Mouse (Mus musculus) myocyte (in vitro differentiated cells): Measurements from ENCODE around the gene Cmtm4. TPM values are rescaled to one million over a fixed set of nuclear protein-coding genes. Genes with fewer than 3 reads are reported as not detected.

Experiments used
- H3K27me3 ChIP-seq: one replicate; pipeline ENCODE4 v1.6.1; 2011; ENCODE audit not compliant: control insufficient read depth, insufficient read depth, insufficient read length
- H3K36me3 ChIP-seq: one replicate; pipeline ENCODE4 v1.6.1; 2011; ENCODE audit not compliant: control insufficient read depth, insufficient read depth
- H3K4me2 ChIP-seq: one replicate; pipeline ENCODE4 v1.6.1; 2011; ENCODE audit warnings: low read depth, control low read depth
- H3K4me3 ChIP-seq: one replicate; pipeline ENCODE4 v1.5.1; 2011; ENCODE audit warnings: mild to moderate bottlenecking, control low read depth, moderate library complexity
- H3K79me2 ChIP-seq: one replicate; pipeline ENCODE4 v1.6.1; 2011; ENCODE audit not compliant: control insufficient read depth, insufficient read depth
- H3ac ChIP-seq: one replicate; pipeline ENCODE4 v1.6.1; 2011; ENCODE audit not compliant: control insufficient read depth, insufficient read length
- CEBPB ChIP-seq: IDR thresholded peaks from 2 replicates; pipeline ENCODE4 v1.6.1; 2011; ENCODE audit warnings: mild to moderate bottlenecking, moderate library complexity; ENCODE audit not compliant: poor library complexity, insufficient read depth, severe bottlenecking
- E2F4 ChIP-seq: IDR thresholded peaks from one replicate; pipeline ENCODE4 v1.6.1; 2011; ENCODE audit warnings: mild to moderate bottlenecking, control low read depth, moderate library complexity; ENCODE audit not compliant: insufficient read depth
- MAX ChIP-seq: IDR thresholded peaks from one replicate; pipeline ENCODE4 v1.6.1; 2011; ENCODE audit warnings: low read depth, mild to moderate bottlenecking, control low read depth
- MYOD1 ChIP-seq, 3 experiments: IDR thresholded peaks; one replicate each; pipeline ENCODE4 v1.6.1; 2011; ENCODE audit warnings: control low read depth in 2 of 3, low read depth in 2 of 3, mild to moderate bottlenecking in 2 of 3, moderate library complexity in 1 of 3; ENCODE audit not compliant: insufficient read length in 2 of 3, control insufficient read depth in 1 of 3
- MYOG ChIP-seq, 3 experiments: IDR thresholded peaks; one replicate each; pipeline ENCODE4 v1.6.1; 2011; ENCODE audit warnings: control low read depth in 2 of 3, low read depth in 2 of 3, mild to moderate bottlenecking in 2 of 3; ENCODE audit not compliant: insufficient read length in 2 of 3, control insufficient read depth in 1 of 3, insufficient read depth in 1 of 3
- POLR2A ChIP-seq: IDR thresholded peaks from one replicate; pipeline ENCODE4 v1.6.1; 2011; ENCODE audit warnings: low read depth, mild to moderate bottlenecking, control low read depth, moderate library complexity; ENCODE audit not compliant: insufficient read length
- POLR2AphosphoS2 ChIP-seq: IDR thresholded peaks from one replicate; pipeline ENCODE4 v1.6.1; 2011; ENCODE audit warnings: low read depth, control low read depth; ENCODE audit not compliant: insufficient read length
- REST ChIP-seq: IDR thresholded peaks from one replicate; pipeline ENCODE4 v1.6.1; 2011; ENCODE audit warnings: mild to moderate bottlenecking, control low read depth, moderate library complexity; ENCODE audit not compliant: insufficient read depth, insufficient read length
- SRF ChIP-seq: IDR thresholded peaks from one replicate; pipeline ENCODE4 v1.6.1; 2011; ENCODE audit warnings: low read depth; ENCODE audit not compliant: control insufficient read depth, insufficient read length
- TCF12 ChIP-seq: IDR thresholded peaks from one replicate; pipeline ENCODE4 v1.6.1; 2011; ENCODE audit warnings: mild to moderate bottlenecking, control low read depth; ENCODE audit not compliant: poor library complexity, insufficient read depth, severe bottlenecking
- TCF3 ChIP-seq: IDR thresholded peaks from one replicate; pipeline ENCODE4 v1.6.1; 2011; ENCODE audit warnings: low read depth, control low read depth; ENCODE audit not compliant: insufficient read length
- USF1 ChIP-seq: IDR thresholded peaks from one replicate; pipeline ENCODE4 v1.6.1; 2011; ENCODE audit warnings: low read depth, mild to moderate bottlenecking, control low read depth, moderate library complexity
- polyA plus RNA-seq: library from polyadenylated mRNA; unstranded; fragments of >200 nt; fragmentation: generic; extraction: Trizol; gene quantifications from one replicate; pipeline ENCODE4 v1.2.1, GENCODE M21; 2012; ENCODE audit warnings: missing spikeins

The Cmtm4 gene
- polyA plus RNA-seq, 1 experiment, result 5.5 TPM

DNA sequence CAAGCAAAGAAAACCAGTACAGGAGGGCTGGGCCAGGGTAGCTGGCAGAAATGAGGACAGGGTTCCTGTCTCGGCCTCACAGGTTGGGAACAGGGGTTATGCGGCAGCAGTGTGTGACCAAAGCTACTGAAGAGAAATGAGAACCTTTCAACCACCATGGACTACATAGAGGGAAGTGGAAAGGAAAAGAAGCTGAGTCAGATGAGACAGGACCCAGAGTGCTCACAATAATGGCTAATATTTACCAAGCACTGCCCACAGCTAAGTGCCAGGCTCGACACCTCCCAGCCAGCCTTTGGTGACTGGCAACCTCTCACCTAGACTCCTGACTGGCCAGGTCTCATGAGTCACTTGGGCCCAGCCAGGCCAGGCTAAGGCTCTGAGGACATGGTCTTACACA lies 11.6 kb downstream of the Cmtm4 start:
- Histone ChIP-seq H3K4me2 (no peak overlapping the region), H3K27me3 (no peaks in the 10 kb centered on the region), H3K79me2 (peaks cover 9% of the 10 kb centered on the region), H3ac (no peak overlapping the region), H3K36me3 (no peaks in the 10 kb centered on the region), H3K4me3 (no peak overlapping the region)
- no peak for TF ChIP-seq REST
- TF ChIP-seq MAX, result no peak
- TF ChIP-seq SRF, result no peak
- no peak for TF ChIP-seq MYOD1 (IDR thresholded peaks at IDR 0.05; ENCODE audit: control insufficient read depth in 1 of 3, insufficient read length in 2 of 3, low read depth in 2 of 3)
- no peak for TF ChIP-seq USF1
- TF ChIP-seq CEBPB, result no peak
- TF ChIP-seq TCF3, result no peak
- no peak for TF ChIP-seq E2F4
- no peak for TF ChIP-seq POLR2A
- TF ChIP-seq TCF12, result no peak

GRCm38 (mm10) chr8:104383296-104383695 lies 12.3 kb downstream of the Cmtm4 start:
- Histone ChIP-seq H3K27me3 (no peaks in the 10 kb centered on the region), H3K4me3 (no peak overlapping the region), H3ac (no peak overlapping the region), H3K4me2 (no peak overlapping the region), H3K36me3 (no peaks in the 10 kb centered on the region), H3K79me2 (peaks cover 9% of the 10 kb centered on the region)
- TF ChIP-seq CEBPB, result no peak
- TF ChIP-seq TCF12, result no peak
- no peak for TF ChIP-seq MAX
- TF ChIP-seq TCF3, result no peak
- TF ChIP-seq USF1, result no peak
- no peak for TF ChIP-seq POLR2AphosphoS2
- no peak for TF ChIP-seq MYOD1 (IDR thresholded peaks at IDR 0.05; ENCODE audit: control insufficient read depth in 1 of 3, insufficient read length in 2 of 3, low read depth in 2 of 3)
- TF ChIP-seq MYOG (IDR thresholded peaks at IDR 0.05; ENCODE audit: control insufficient read depth in 1 of 3, insufficient read depth in 1 of 3, insufficient read length in 2 of 3, low read depth in 2 of 3), result no peak
- TF ChIP-seq REST, result no peak
- TF ChIP-seq POLR2A, result no peak
- TF ChIP-seq SRF, result no peak
- no peak for TF ChIP-seq E2F4

- no peaks in the 10 kb centered on the region for H3K36me3 ChIP-seq
- no peak overlapping the region for H3K4me3 ChIP-seq
- H3K27me3 ChIP-seq, result no peaks in the 10 kb centered on the region
- TF ChIP-seq E2F4 (no peak), MYOG (IDR thresholded peaks at IDR 0.05; ENCODE audit: control insufficient read depth in 1 of 3, insufficient read depth in 1 of 3, insufficient read length in 2 of 3, low read depth in 2 of 3) (no peak), REST (no peak), TCF3 (no peak), CEBPB (no peak), TCF12 (no peak), POLR2A (no peak), MAX (no peak), MYOD1 (IDR thresholded peaks at IDR 0.05; ENCODE audit: control insufficient read depth in 1 of 3, insufficient read length in 2 of 3, low read depth in 2 of 3) (no peak), POLR2AphosphoS2 (no peak), SRF (no peak), USF1 (no peak)
- H3K79me2 ChIP-seq, result peaks cover 5% of the 10 kb centered on the region
- H3ac ChIP-seq, result no peak overlapping the region
- no peak overlapping the region for H3K4me2 ChIP-seq
Observed at GRCm38 (mm10) chr8:104380961-104381411, 14.6 kb downstream of the Cmtm4 start.

DNA sequence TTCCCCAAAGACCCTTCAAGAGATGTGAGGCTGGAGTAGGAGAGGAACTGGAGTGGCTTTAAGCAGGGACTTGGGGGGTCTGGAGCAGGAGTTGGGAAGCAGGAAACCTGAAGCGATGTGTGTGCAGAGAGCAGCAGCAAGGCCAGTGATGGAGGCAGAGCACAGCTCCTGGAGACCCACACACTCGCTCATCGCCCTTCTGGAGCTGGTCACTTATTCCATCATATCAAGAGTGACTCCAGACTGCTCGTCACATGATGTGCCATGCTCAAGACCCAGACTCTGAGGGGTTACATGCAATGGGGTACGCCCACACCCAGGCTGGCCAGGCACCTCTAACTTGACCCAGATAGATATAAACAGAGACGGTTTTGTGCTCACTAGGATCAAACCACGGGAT lies 15.3 kb downstream of the Cmtm4 start:
- H3K36me3 ChIP-seq, result no peaks in the 10 kb centered on the region

More for the DNA sequence above, 15.3 kb downstream of the Cmtm4 start:
- H3K27me3 ChIP-seq, result no peaks in the 10 kb centered on the region
- H3K4me2 ChIP-seq, result no peak overlapping the region
- TF ChIP-seq CEBPB, result no peak
- no peak for TF ChIP-seq E2F4
- no peak for TF ChIP-seq POLR2AphosphoS2
- TF ChIP-seq MYOD1 (IDR thresholded peaks at IDR 0.05; ENCODE audit: control insufficient read depth in 1 of 3, insufficient read length in 2 of 3, low read depth in 2 of 3), result no peak
- no peak for TF ChIP-seq MAX
- TF ChIP-seq TCF12, result no peak
- no peak for TF ChIP-seq POLR2A
- no peak for TF ChIP-seq SRF
- no peak for TF ChIP-seq USF1
- no peak for TF ChIP-seq MYOG (IDR thresholded peaks at IDR 0.05; ENCODE audit: control insufficient read depth in 1 of 3, insufficient read depth in 1 of 3, insufficient read length in 2 of 3, low read depth in 2 of 3)
- no peak for TF ChIP-seq TCF3
- no peak for TF ChIP-seq REST
- H3K79me2 ChIP-seq, result peaks cover 5% of the 10 kb centered on the region
- no peak overlapping the region for H3ac ChIP-seq
- H3K4me3 ChIP-seq, result no peak overlapping the region
